Mouse (Mus musculus): ENCODE data around the gene Olfr1201. TPM values are rescaled to one million over a fixed set of nuclear protein-coding genes. Genes with fewer than 3 reads are reported as not detected.

Gene Olfr1201
- total RNA-seq (2021): not detected
- long read RNA-seq, experiment 1: 0 reads
- long read RNA-seq, experiment 2: 0 reads

DNA sequence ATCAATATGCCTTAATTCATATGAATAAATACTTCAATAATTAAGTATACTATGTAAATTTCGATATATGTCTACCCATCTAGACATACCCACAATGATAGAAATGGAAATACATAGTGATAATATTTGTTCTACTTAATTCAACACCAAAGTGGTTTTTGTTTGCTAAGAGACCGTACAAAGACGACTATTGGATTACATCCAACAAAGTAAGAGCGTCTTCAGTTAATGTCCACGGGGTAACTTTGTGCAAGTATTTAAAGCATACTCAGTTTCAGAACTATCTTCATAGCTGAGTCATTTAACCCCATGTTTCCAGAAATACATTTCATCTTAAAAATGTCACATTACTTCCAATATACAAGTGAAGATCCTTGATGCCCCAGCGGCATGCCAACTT is at the start of gene Olfr1201:
TSS of gene Olfr1201 (plus strand) at position 301 of the 400 bp plus-strand sequence.
- no peak for DNase-seq (ENCODE audit: low spot score in 2 of 2)

GRCm38 (mm10) chr2:88743379-88743778 is 49.5 kb upstream of the Olfr1201 start:
- no peak for DNase-seq (ENCODE audit: low spot score in 2 of 2)

DNA sequence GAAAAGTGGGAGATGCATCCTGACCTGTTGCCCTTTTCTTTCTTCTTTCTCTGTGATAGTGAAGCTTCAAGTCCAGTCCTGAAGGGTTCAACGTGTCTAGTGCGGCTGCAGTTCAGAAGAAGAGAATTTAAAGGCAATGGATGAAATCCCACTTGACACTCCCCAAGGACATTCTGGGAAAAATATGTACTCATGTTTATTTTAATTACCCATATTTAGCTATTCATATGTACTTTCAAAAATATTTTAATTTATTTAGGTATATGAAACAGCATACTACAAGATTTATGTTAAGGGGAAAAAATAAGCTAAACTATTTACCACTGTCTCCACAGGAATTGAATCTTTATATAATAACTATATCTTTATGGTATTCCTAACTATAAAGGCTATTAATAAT is 41.6 kb upstream of the Olfr1201 start, which contains the start of gene Olfr1198:
TSS of gene Olfr1198 (minus strand) at position 101 of the 400 bp plus-strand sequence.
- no peak for DNase-seq (ENCODE audit: low spot score in 2 of 2)

GRCm38 (mm10) chr2:88760369-88760768 is 32.5 kb upstream of the Olfr1201 start, which contains the start of gene Olfr1199:
Gene Olfr1199, minus strand, starts transcription at chr2:88760469.
- DNase-seq (ENCODE audit: low spot score in 2 of 2): no peak

DNA sequence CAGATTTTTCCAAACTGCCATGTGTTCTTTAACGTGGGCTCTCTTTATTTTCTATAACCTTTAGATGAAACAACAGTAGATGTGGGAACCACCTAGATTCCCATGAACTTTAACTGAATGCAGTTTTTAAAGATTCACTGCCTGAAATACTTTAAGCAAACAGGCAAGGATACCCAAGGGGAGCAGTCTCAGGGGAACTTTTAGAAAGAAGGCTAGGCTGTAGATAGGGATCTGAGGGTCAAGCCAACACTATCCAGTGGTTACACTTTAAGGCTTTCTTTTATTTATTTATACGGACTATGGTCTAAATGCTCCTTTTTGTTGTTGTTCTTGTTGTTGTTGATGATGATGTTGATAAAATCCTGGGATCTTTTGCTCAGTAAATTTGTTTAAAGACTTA is 22.4 kb upstream of the Olfr1201 start, which contains the start of gene Olfr1200:
TSS of gene Olfr1200 (minus strand) at position 101 of the 400 bp plus-strand sequence.
- no peak for DNase-seq (ENCODE audit: low spot score in 2 of 2)

GRCm38 (mm10) chr2:88814196-88814595 is 21.4 kb downstream of the Olfr1201 start, which contains the start of gene Olfr1202:
Gene Olfr1202, plus strand, starts transcription at chr2:88814496.
- no peak for DNase-seq (ENCODE audit: low spot score in 2 of 2)

GRCm38 (mm10) chr2:88829437-88829836 is 36.6 kb downstream of the Olfr1201 start, which contains the start of gene Olfr1205:
Gene Olfr1205, plus strand, starts transcription at chr2:88829737.
- DNase-seq (ENCODE audit: low spot score in 2 of 2): no peak

DNA sequence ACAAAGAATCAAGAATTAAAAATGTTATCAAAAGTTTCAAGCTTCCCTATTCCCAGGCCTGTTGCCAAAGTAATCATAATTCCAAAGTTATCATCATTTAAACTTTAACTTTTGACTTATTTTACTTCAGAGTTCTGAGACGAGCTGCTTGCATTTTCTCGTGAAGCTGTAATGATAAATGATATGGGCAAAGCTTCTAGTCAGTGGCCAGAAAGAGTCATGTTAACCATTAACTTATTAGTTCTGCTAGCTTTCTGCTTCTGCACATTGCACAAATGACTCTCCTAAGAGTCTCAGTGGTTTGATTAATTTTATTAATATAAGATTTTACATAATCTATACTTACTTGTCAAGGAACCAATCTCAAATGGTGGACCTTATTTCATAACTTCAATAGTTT is 45.6 kb downstream of the Olfr1201 start:
- no peak for DNase-seq (ENCODE audit: low spot score in 2 of 2)

Other genes starting within 250 kb of the Olfr1201 start
- not detected for gene Olfr1188, start 236.1 kb upstream of the Olfr1201 start, total RNA-seq (2021)
- gene Olfr1189, start 206.6 kb upstream of the Olfr1201 start, total RNA-seq (2021): not detected
- not detected for gene Olfr1191-ps1, start 152.5 kb upstream of the Olfr1201 start, total RNA-seq (2021)
- gene Olfr1192-ps1, start 144.5 kb upstream of the Olfr1201 start, total RNA-seq (2021): not detected
- not detected for gene Olfr1193, start 117.4 kb upstream of the Olfr1201 start, total RNA-seq (2021)
- gene Olfr1195, start 103.8 kb upstream of the Olfr1201 start, total RNA-seq (2021): not detected
- not detected for gene Olfr1196, start 88.4 kb upstream of the Olfr1201 start, total RNA-seq (2021)
- not detected for gene Olfr1197, start 60.7 kb upstream of the Olfr1201 start, total RNA-seq (2021)
- gene Olfr1198, start 41.7 kb upstream of the Olfr1201 start, total RNA-seq (2021): not detected
- not detected for gene Olfr1199, start 32.6 kb upstream of the Olfr1201 start, total RNA-seq (2021)
- gene Olfr1200, start 22.5 kb upstream of the Olfr1201 start, total RNA-seq (2021): not detected
- gene Olfr1202, start 21.5 kb downstream of the Olfr1201 start, total RNA-seq (2021): under 1 TPM in 1 of 2 experiments, not detected in 1; 0.07 TPM
- not detected for gene Olfr1205, start 36.7 kb downstream of the Olfr1201 start, total RNA-seq (2021)
- not detected for gene Olfr1204, start 56.3 kb downstream of the Olfr1201 start, total RNA-seq (2021)
- not detected for gene Olfr1206, start 70.2 kb downstream of the Olfr1201 start, total RNA-seq (2021)
- not detected for gene Olfr1208, start 109.3 kb downstream of the Olfr1201 start, total RNA-seq (2021)
- gene Olfr1209, start 122.1 kb downstream of the Olfr1201 start, total RNA-seq (2021): not detected
- gene Olfr1211, start 145.1 kb downstream of the Olfr1201 start, total RNA-seq (2021): not detected
- not detected for gene Olfr1212, start 160.9 kb downstream of the Olfr1201 start, total RNA-seq (2021)
- not detected for gene Gm13762, start 187.2 kb downstream of the Olfr1201 start, total RNA-seq (2021)
- not detected for gene Olfr1214, start 199.6 kb downstream of the Olfr1201 start, total RNA-seq (2021)
- gene Olfr1215, start 213.9 kb downstream of the Olfr1201 start, total RNA-seq (2021): not detected
- not detected for gene Olfr1216, start 225.3 kb downstream of the Olfr1201 start, total RNA-seq (2021)
- not detected for gene Olfr1217, start 239.0 kb downstream of the Olfr1201 start, total RNA-seq (2021)

Data from gastrocnemius, postnatal 4 days (tissue).